Mouse (Mus musculus) heart, postnatal 0 days (tissue): Measurements from ENCODE around the gene Pappa.

ENCODE experiments used
- CTCF ChIP-seq: IDR thresholded peaks from 2 replicates; pipeline ENCODE4 v1.5.1; 2016; ENCODE audit warnings: antibody characterized with exemption, control low read depth, low read depth
- EP300 ChIP-seq: IDR thresholded peaks from 2 replicates; pipeline ENCODE4 v1.6.1; 2016; ENCODE audit warnings: antibody characterized with exemption, low read depth

DNA sequence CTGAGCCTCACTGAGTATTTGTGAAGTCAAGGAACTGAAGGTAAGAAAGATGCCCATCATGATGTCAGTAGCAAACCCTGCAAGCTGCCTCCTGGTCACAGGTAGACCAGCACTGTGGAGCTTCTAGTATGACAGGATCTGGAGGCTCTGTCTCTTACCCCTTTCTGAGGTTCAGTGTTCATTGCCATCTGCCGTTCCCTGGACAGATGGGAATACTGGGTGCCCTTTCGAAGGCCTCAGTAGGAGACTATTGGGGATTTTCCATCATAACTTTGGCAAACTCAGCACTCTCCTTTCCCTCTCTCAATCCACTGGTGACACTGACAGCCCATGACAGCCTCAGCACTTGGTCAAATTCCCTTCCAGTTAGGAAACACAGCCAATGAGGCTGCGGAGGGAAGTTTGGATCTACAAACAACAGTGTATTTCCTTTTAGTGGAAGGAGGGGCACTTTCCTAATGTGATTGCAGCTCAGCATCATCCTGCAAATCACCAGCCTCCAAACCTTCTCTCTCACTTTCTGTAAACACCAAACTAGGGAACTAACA is 42.4 kb downstream of the Pappa start:
- TF ChIP-seq CTCF: no peak
- no peak for TF ChIP-seq EP300
